Mouse (Mus musculus): Measurements from ENCODE around the gene 4930572O03Rik. TPM values are rescaled to one million over a fixed set of nuclear protein-coding genes. Genes with fewer than 3 reads are reported as not detected.
"Not testable (repeated sequence)": the region's sequence is repeated elsewhere in the genome, so short reads cannot be mapped to it uniquely, and the experiment has no call there.

The 4930572O03Rik gene
- polyA plus RNA-seq, 1 experiment: not detected

- not testable (repeated sequence) for H3K9ac ChIP-seq (ENCODE audit: low read depth, poor library complexity, severe bottlenecking); H3K4me1 ChIP-seq (ENCODE audit: control insufficient read depth, insufficient read depth, low read length); H3K27ac ChIP-seq (ENCODE audit: insufficient read depth, low read length); H3K4me3 ChIP-seq (ENCODE audit: low read depth, low read length); H3K9me3 ChIP-seq (replicated peaks; ENCODE audit: control insufficient read depth, insufficient read depth, low read length, poor library complexity, severe bottlenecking); H3K36me3 ChIP-seq (ENCODE audit: control insufficient read depth, insufficient read depth, low read length, poor library complexity, severe bottlenecking); H3K27me3 ChIP-seq (ENCODE audit: control insufficient read depth, insufficient read depth, low read length, poor library complexity, severe bottlenecking)
These were observed 22.0 kb upstream of the 4930572O03Rik start for GRCm38 (mm10) chr5:15678907-15679306.

- not testable (repeated sequence) for H3K4me3 ChIP-seq (ENCODE audit: low read depth, low read length); H3K27me3 ChIP-seq (ENCODE audit: control insufficient read depth, insufficient read depth, low read length, poor library complexity, severe bottlenecking); H3K27ac ChIP-seq (ENCODE audit: insufficient read depth, low read length); H3K9ac ChIP-seq (ENCODE audit: low read depth, poor library complexity, severe bottlenecking); H3K36me3 ChIP-seq (ENCODE audit: control insufficient read depth, insufficient read depth, low read length, poor library complexity, severe bottlenecking); H3K9me3 ChIP-seq (replicated peaks; ENCODE audit: control insufficient read depth, insufficient read depth, low read length, poor library complexity, severe bottlenecking); H3K4me1 ChIP-seq (ENCODE audit: control insufficient read depth, insufficient read depth, low read length)
These were observed 20.9 kb upstream of the 4930572O03Rik start for GRCm38 (mm10) chr5:15677750-15678149.

- not testable (repeated sequence) for H3K27me3 ChIP-seq (ENCODE audit: control insufficient read depth, insufficient read depth, low read length, poor library complexity, severe bottlenecking); H3K36me3 ChIP-seq (ENCODE audit: control insufficient read depth, insufficient read depth, low read length, poor library complexity, severe bottlenecking); H3K4me3 ChIP-seq (ENCODE audit: low read depth, low read length); H3K9me3 ChIP-seq (replicated peaks; ENCODE audit: control insufficient read depth, insufficient read depth, low read length, poor library complexity, severe bottlenecking); H3K27ac ChIP-seq (ENCODE audit: insufficient read depth, low read length); H3K4me1 ChIP-seq (ENCODE audit: control insufficient read depth, insufficient read depth, low read length); H3K9ac ChIP-seq (ENCODE audit: low read depth, poor library complexity, severe bottlenecking)
These were observed 17.8 kb upstream of the 4930572O03Rik start for GRCm38 (mm10) chr5:15674429-15675244.

GRCm38 (mm10) chr5:15673989-15674388 is 17.1 kb upstream of the 4930572O03Rik start:
- H3K27me3 ChIP-seq (ENCODE audit: control insufficient read depth, insufficient read depth, low read length, poor library complexity, severe bottlenecking); H3K4me3 ChIP-seq (ENCODE audit: low read depth, low read length); H3K36me3 ChIP-seq (ENCODE audit: control insufficient read depth, insufficient read depth, low read length, poor library complexity, severe bottlenecking); H3K9me3 ChIP-seq (replicated peaks; ENCODE audit: control insufficient read depth, insufficient read depth, low read length, poor library complexity, severe bottlenecking); H3K27ac ChIP-seq (ENCODE audit: insufficient read depth, low read length); H3K9ac ChIP-seq (ENCODE audit: low read depth, poor library complexity, severe bottlenecking); H3K4me1 ChIP-seq (ENCODE audit: control insufficient read depth, insufficient read depth, low read length): not testable (repeated sequence)

GRCm38 (mm10) chr5:15670789-15671188 is 13.9 kb upstream of the 4930572O03Rik start:
- not testable (repeated sequence) for H3K36me3 ChIP-seq (ENCODE audit: control insufficient read depth, insufficient read depth, low read length, poor library complexity, severe bottlenecking); H3K9me3 ChIP-seq (replicated peaks; ENCODE audit: control insufficient read depth, insufficient read depth, low read length, poor library complexity, severe bottlenecking); H3K4me1 ChIP-seq (ENCODE audit: control insufficient read depth, insufficient read depth, low read length); H3K9ac ChIP-seq (ENCODE audit: low read depth, poor library complexity, severe bottlenecking); H3K27ac ChIP-seq (ENCODE audit: insufficient read depth, low read length); H3K27me3 ChIP-seq (ENCODE audit: control insufficient read depth, insufficient read depth, low read length, poor library complexity, severe bottlenecking)
- H3K4me3 ChIP-seq (ENCODE audit: low read depth, low read length): peak overlapping the region; percentile 48

GRCm38 (mm10) chr5:15663847-15664246 is 7.0 kb upstream of the 4930572O03Rik start:
- H3K9me3 ChIP-seq (replicated peaks; ENCODE audit: control insufficient read depth, insufficient read depth, low read length, poor library complexity, severe bottlenecking); H3K36me3 ChIP-seq (ENCODE audit: control insufficient read depth, insufficient read depth, low read length, poor library complexity, severe bottlenecking); H3K4me3 ChIP-seq (ENCODE audit: low read depth, low read length): not testable (repeated sequence)

GRCm38 (mm10) chr5:15652334-15652733 is 4.5 kb downstream of the 4930572O03Rik start:
- peak; percentile 22 for TF ChIP-seq CTCF (IDR thresholded peaks at IDR 0.05; ENCODE audit: low read depth, low read length)
- H3K27ac ChIP-seq (ENCODE audit: insufficient read depth, low read length); H3K9ac ChIP-seq (ENCODE audit: low read depth, poor library complexity, severe bottlenecking); H3K9me3 ChIP-seq (replicated peaks; ENCODE audit: control insufficient read depth, insufficient read depth, low read length, poor library complexity, severe bottlenecking); H3K4me3 ChIP-seq (ENCODE audit: low read depth, low read length); H3K4me1 ChIP-seq (ENCODE audit: control insufficient read depth, insufficient read depth, low read length); H3K27me3 ChIP-seq (ENCODE audit: control insufficient read depth, insufficient read depth, low read length, poor library complexity, severe bottlenecking); H3K36me3 ChIP-seq (ENCODE audit: control insufficient read depth, insufficient read depth, low read length, poor library complexity, severe bottlenecking): not testable (repeated sequence)

More at GRCm38 (mm10) chr5:15663847-15664246, 7.0 kb upstream of the 4930572O03Rik start:
- H3K9ac ChIP-seq (ENCODE audit: low read depth, poor library complexity, severe bottlenecking); H3K4me1 ChIP-seq (ENCODE audit: control insufficient read depth, insufficient read depth, low read length); H3K27ac ChIP-seq (ENCODE audit: insufficient read depth, low read length); H3K27me3 ChIP-seq (ENCODE audit: control insufficient read depth, insufficient read depth, low read length, poor library complexity, severe bottlenecking): not testable (repeated sequence)

- H3K9ac ChIP-seq (ENCODE audit: low read depth, poor library complexity, severe bottlenecking); H3K27ac ChIP-seq (ENCODE audit: insufficient read depth, low read length); H3K27me3 ChIP-seq (ENCODE audit: control insufficient read depth, insufficient read depth, low read length, poor library complexity, severe bottlenecking); H3K36me3 ChIP-seq (ENCODE audit: control insufficient read depth, insufficient read depth, low read length, poor library complexity, severe bottlenecking); H3K9me3 ChIP-seq (replicated peaks; ENCODE audit: control insufficient read depth, insufficient read depth, low read length, poor library complexity, severe bottlenecking); H3K4me3 ChIP-seq (ENCODE audit: low read depth, low read length); H3K4me1 ChIP-seq (ENCODE audit: control insufficient read depth, insufficient read depth, low read length): not testable (repeated sequence)
These were observed 11.2 kb downstream of the 4930572O03Rik start for GRCm38 (mm10) chr5:15645707-15646106.

- not testable (repeated sequence) for H3K36me3 ChIP-seq (ENCODE audit: control insufficient read depth, insufficient read depth, low read length, poor library complexity, severe bottlenecking); H3K4me1 ChIP-seq (ENCODE audit: control insufficient read depth, insufficient read depth, low read length); H3K9me3 ChIP-seq (replicated peaks; ENCODE audit: control insufficient read depth, insufficient read depth, low read length, poor library complexity, severe bottlenecking); H3K27ac ChIP-seq (ENCODE audit: insufficient read depth, low read length); H3K9ac ChIP-seq (ENCODE audit: low read depth, poor library complexity, severe bottlenecking); H3K27me3 ChIP-seq (ENCODE audit: control insufficient read depth, insufficient read depth, low read length, poor library complexity, severe bottlenecking); H3K4me3 ChIP-seq (ENCODE audit: low read depth, low read length)
These were observed 19.2 kb downstream of the 4930572O03Rik start for GRCm38 (mm10) chr5:15637637-15638036.

GRCm38 (mm10) chr5:15630068-15630467 is 26.8 kb downstream of the 4930572O03Rik start:
- not testable (repeated sequence) for H3K9ac ChIP-seq (ENCODE audit: low read depth, poor library complexity, severe bottlenecking); H3K9me3 ChIP-seq (replicated peaks; ENCODE audit: control insufficient read depth, insufficient read depth, low read length, poor library complexity, severe bottlenecking); H3K27me3 ChIP-seq (ENCODE audit: control insufficient read depth, insufficient read depth, low read length, poor library complexity, severe bottlenecking); H3K27ac ChIP-seq (ENCODE audit: insufficient read depth, low read length); H3K36me3 ChIP-seq (ENCODE audit: control insufficient read depth, insufficient read depth, low read length, poor library complexity, severe bottlenecking); H3K4me3 ChIP-seq (ENCODE audit: low read depth, low read length); H3K4me1 ChIP-seq (ENCODE audit: control insufficient read depth, insufficient read depth, low read length)

All from ES-Bruce4 (cell line).